Mouse (Mus musculus): ENCODE results near the gene Acox1.

- TF ChIP-seq CTCF (IDR thresholded peaks at IDR 0.05; ENCODE audit: low read depth) (no peak), EP300 (IDR thresholded peaks at IDR 0.05; ENCODE audit: low read depth) (no peak)
Observed at GRCm38 (mm10) chr11:116133497-116133896, 65.3 kb downstream of the Acox1 start.

All from liver, postnatal 0 days (tissue).